Mouse (Mus musculus): ENCODE data around the gene Olfr878.

DNA sequence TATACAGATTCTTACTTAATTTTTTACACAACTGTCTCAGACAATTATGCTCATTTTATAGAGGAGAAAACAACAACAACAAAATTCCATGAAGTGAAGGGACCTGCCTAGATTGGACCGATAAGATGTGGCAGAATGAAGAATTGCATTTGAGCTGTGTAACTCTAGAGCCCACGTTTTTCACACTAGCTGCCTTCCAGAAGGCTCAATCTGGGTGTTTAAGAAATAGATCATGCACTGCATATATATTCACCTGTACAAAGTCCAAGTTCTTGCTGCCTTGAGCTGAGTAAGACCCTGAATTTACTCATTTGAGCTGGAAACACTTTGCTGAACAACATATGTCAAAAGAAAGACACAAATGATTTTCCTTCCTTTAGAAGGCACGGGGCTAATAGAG lies 12.1 kb upstream of the Olfr878 start:
- TF ChIP-seq POLR2A (IDR thresholded peaks at IDR 0.05; ENCODE audit: low read depth, low read length) (no peak), CTCF (IDR thresholded peaks at IDR 0.05; ENCODE audit: borderline replicate concordance, insufficient read depth, low read length) (no peak)

Measured in embryonic fibroblast, embryonic 13.5 days (primary cell).